Mouse (Mus musculus): ENCODE data around the gene Dhrs11. TPM values are rescaled to one million over a fixed set of nuclear protein-coding genes. Genes with fewer than 3 reads are reported as not detected.

The Dhrs11 gene
- polyA plus RNA-seq, 1 experiment from 2014 or later, result 12.6 TPM

DNA sequence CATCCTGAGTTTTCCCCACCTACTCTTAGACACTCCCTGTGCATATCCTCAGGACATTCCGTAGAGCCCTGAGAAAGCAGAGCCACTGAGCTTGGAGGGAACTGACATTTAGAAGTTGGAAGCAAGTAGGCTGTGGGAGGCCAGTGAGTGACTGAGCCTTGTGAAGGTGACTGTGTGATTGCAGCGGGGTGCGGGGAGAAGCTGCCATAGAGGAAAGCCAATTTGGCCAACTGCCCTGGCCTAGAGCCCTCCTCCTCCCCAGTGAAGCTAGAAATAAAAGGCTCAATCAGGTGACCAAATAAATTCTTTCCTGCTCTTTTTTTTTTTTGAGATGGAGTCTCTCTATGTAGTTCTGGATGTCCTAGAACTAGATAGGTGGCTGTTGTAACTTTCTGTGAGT lies 2.6 kb downstream of the Dhrs11 start:
- Histone ChIP-seq H3K4me2 (no peak overlapping the region), H3K9me3 (ENCODE audit: control insufficient read depth, low read length) (no peaks in the 10 kb centered on the region), H3K27me3 (ENCODE audit: control insufficient read depth, insufficient read depth, low read length) (no peaks in the 10 kb centered on the region), H3K36me3 (ENCODE audit: control insufficient read depth, insufficient read depth, low read length) (no peaks in the 10 kb centered on the region), H3K4me1 (ENCODE audit: control insufficient read depth, insufficient read depth, low read length) (peaks cover 5% of the 10 kb centered on the region; the same call in 1 of the 2 replicates), H3K4me3 (ENCODE audit: low read depth, low read length) (no peak overlapping the region), H3K27ac (ENCODE audit: low read depth, low read length) (no peak overlapping the region), H3K9ac (ENCODE audit: low read length) (no peak overlapping the region)
- DNase-seq (ENCODE audit: low spot score, missing footprints) (no peak), ATAC-seq (ENCODE audit: low FRiP score) (no peak)
- WGBS, result 80% methylated on average over 3 of the region's 3 CpGs

DNA sequence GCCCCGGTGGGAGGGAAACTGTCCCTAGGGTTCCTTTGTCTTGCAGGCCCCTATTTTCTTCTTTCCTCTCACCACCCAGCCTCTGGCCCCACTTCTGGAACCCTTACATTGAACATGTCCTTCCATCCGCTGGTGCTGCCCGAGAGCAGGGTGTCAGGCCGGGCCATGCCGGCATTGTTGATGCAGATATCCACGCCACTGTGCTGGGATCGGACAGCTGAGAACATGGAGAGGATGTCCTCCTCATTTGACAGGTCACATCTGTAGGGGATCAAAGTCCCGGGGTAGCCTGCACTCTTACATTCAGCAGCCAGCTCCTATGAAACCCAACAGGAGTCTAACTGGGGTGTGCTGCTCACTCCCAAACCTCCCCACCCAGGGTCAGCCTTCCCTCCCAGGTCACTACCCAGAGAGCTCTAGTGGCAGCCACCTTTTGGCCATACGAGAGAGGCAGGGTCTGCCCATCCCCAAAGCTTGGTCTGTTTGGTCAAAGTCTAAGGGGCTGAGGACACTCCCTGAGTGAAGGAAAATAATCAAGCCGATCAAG lies 3.5 kb downstream of the Dhrs11 start:
- ATAC-seq (ENCODE audit: low FRiP score), result no peak
- H3K9ac ChIP-seq (ENCODE audit: low read length), result no peak overlapping the region
- peaks cover 5% of the 10 kb centered on the region; the same call in 1 of the 2 replicates for H3K4me1 ChIP-seq (ENCODE audit: control insufficient read depth, insufficient read depth, low read length)

GRCm38 (mm10) chr11:84823484-84823897 lies 5.3 kb downstream of the Dhrs11 start:
- H3K4me2 ChIP-seq, result no peak overlapping the region
- ATAC-seq (ENCODE audit: low FRiP score), result no peak
- no peaks in the 10 kb centered on the region for H3K27me3 ChIP-seq (ENCODE audit: control insufficient read depth, insufficient read depth, low read length)
- H3K9me3 ChIP-seq (ENCODE audit: control insufficient read depth, low read length), result no peaks in the 10 kb centered on the region
- 60% methylated on average over 10 of the region's 10 CpGs for WGBS
- H3K4me1 ChIP-seq (ENCODE audit: control insufficient read depth, insufficient read depth, low read length), result peaks cover 10% of the 10 kb centered on the region
- no peak overlapping the region for H3K4me3 ChIP-seq (ENCODE audit: low read depth, low read length)
- no peak for DNase-seq (ENCODE audit: low spot score, missing footprints)
- no peaks in the 10 kb centered on the region for H3K36me3 ChIP-seq (ENCODE audit: control insufficient read depth, insufficient read depth, low read length)
- no peak overlapping the region for H3K9ac ChIP-seq (ENCODE audit: low read length)
- H3K27ac ChIP-seq (ENCODE audit: low read depth, low read length), result no peak overlapping the region

More for the DNA sequence above, 3.5 kb downstream of the Dhrs11 start:
- Histone ChIP-seq H3K27me3 (ENCODE audit: control insufficient read depth, insufficient read depth, low read length) (no peaks in the 10 kb centered on the region), H3K4me2 (no peak overlapping the region), H3K9me3 (ENCODE audit: control insufficient read depth, low read length) (no peaks in the 10 kb centered on the region), H3K36me3 (ENCODE audit: control insufficient read depth, insufficient read depth, low read length) (no peaks in the 10 kb centered on the region), H3K4me3 (ENCODE audit: low read depth, low read length) (no peak overlapping the region), H3K27ac (ENCODE audit: low read depth, low read length) (no peak overlapping the region; the same call in 1 of the 2 replicates)
- DNase-seq (ENCODE audit: low spot score, missing footprints), result no peak
- 90% methylated on average over 10 of the region's 10 CpGs for WGBS

- Histone ChIP-seq H3K9me3 (ENCODE audit: control insufficient read depth, low read length) (no peaks in the 10 kb centered on the region), H3K9ac (ENCODE audit: low read length) (no peak overlapping the region; the same call in 1 of the 2 replicates), H3K27me3 (ENCODE audit: control insufficient read depth, insufficient read depth, low read length) (no peaks in the 10 kb centered on the region), H3K36me3 (ENCODE audit: control insufficient read depth, insufficient read depth, low read length) (no peaks in the 10 kb centered on the region), H3K27ac (ENCODE audit: low read depth, low read length) (no peak overlapping the region), H3K4me1 (ENCODE audit: control insufficient read depth, insufficient read depth, low read length) (peaks cover 13% of the 10 kb centered on the region), H3K4me3 (ENCODE audit: low read depth, low read length) (no peak overlapping the region), H3K4me2 (no peak overlapping the region)
- 78% methylated on average over 5 of the region's 5 CpGs for WGBS
- ATAC-seq (ENCODE audit: low FRiP score) (no peak), DNase-seq (ENCODE audit: low spot score, missing footprints) (no peak)
These were observed 6.3 kb downstream of the Dhrs11 start for GRCm38 (mm10) chr11:84822487-84822886.

DNA sequence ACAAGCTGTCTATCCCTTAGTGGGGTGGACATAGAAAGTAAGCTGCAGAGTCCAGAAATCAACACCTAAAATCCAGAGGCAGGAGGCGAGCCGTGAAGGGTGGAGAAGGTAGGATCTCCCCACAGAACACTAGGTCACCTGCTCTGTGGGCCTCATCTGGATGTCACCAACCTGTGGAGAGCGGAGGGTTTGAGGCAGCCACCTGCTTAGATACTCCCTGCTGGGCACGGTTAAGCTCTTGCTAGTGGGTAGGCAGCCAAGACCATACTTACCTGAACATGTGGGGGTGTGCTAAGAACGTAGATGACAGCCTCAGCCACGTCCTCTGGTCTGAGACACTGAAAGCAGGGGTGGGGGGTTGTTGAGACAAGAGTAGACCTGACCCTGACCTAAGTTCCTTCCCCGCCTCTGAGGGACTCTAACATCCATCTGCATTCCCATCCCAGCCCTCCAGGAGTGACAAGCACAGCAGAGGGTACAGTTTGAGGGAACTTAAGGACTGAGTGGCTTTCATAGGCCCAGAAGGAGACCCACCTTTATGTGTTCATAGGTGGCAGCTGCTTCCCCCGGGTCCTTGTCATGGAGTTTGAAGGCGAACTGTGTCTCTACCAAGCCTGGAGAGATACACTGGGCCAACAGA lies 7.5 kb downstream of the Dhrs11 start:
- 78% methylated on average over 9 of the region's 9 CpGs for WGBS
- Histone ChIP-seq H3K9ac (ENCODE audit: low read length) (no peak overlapping the region), H3K27me3 (ENCODE audit: control insufficient read depth, insufficient read depth, low read length) (no peaks in the 10 kb centered on the region), H3K27ac (ENCODE audit: low read depth, low read length) (no peak overlapping the region), H3K9me3 (ENCODE audit: control insufficient read depth, low read length) (no peaks in the 10 kb centered on the region), H3K36me3 (ENCODE audit: control insufficient read depth, insufficient read depth, low read length) (no peaks in the 10 kb centered on the region), H3K4me3 (ENCODE audit: low read depth, low read length) (no peak overlapping the region), H3K4me1 (ENCODE audit: control insufficient read depth, insufficient read depth, low read length) (peaks cover 13% of the 10 kb centered on the region), H3K4me2 (no peak overlapping the region)
- DNase-seq (ENCODE audit: low spot score, missing footprints), result no peak
- no peak for ATAC-seq (ENCODE audit: low FRiP score)

DNA sequence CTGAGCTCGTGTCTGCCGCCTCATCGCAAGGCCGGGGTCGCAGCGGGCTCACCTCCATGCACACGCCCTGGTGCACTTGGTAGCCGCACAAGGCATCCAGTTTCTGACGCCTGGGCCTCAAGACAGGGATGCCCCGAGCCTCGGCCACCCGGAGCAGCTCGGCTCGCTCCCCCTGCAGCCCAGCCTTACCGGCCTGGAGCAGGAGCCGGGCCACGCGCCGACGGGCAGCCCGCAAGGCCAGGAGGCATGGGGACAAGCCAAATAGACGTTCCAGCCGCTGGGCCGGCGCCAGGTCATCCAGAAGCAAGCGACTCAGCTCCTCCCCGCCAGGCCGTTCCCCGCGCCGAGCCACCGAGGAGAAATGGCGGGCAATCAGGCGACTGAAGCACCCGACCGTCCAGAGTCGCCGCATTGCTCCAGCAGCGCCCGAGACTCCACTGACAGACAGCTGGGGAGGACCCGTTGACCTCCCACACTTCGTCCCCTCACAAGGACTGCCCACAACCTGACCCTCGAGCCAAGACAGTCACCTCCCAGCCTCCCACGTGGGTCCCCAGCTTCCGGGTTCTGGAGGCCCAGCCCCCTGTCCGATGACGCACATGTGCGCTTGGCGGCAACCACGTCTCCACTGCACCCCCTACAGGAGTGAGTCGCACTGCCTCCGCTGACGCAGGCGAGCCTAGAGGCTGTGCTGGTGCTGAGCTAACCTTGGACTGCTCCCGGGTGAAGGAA lies 9.7 kb downstream of the Dhrs11 start, which contains the start of gene Mrm1:
TSS of gene Mrm1 (minus strand) at position 555 of the 732 bp plus-strand sequence.
- no peaks in the 10 kb centered on the region for H3K9me3 ChIP-seq (ENCODE audit: control insufficient read depth, low read length)
- H3K27me3 ChIP-seq (ENCODE audit: control insufficient read depth, insufficient read depth, low read length), result no peaks in the 10 kb centered on the region
- H3K36me3 ChIP-seq (ENCODE audit: control insufficient read depth, insufficient read depth, low read length), result no peaks in the 10 kb centered on the region
- peak within 1 kb of the TSS; percentile 6; the same call in 1 of the 2 replicates for H3K27ac ChIP-seq (ENCODE audit: low read depth, low read length)
- peak within 1 kb of the TSS; percentile 73 for H3K9ac ChIP-seq (ENCODE audit: low read length)
- WGBS, result under 1% methylated on average over 54 of the region's 55 CpGs
- H3K4me1 ChIP-seq (ENCODE audit: control insufficient read depth, insufficient read depth, low read length), result peaks cover 13% of the 10 kb centered on the region
- peak; percentile 99 for DNase-seq (ENCODE audit: low spot score, missing footprints)
- peak; percentile 86 for ATAC-seq (ENCODE audit: low FRiP score)
- peak within 1 kb of the TSS; percentile 64 for H3K4me3 ChIP-seq (ENCODE audit: low read depth, low read length)
- H3K4me2 ChIP-seq, result peak within 1 kb of the TSS; percentile 99

DNA sequence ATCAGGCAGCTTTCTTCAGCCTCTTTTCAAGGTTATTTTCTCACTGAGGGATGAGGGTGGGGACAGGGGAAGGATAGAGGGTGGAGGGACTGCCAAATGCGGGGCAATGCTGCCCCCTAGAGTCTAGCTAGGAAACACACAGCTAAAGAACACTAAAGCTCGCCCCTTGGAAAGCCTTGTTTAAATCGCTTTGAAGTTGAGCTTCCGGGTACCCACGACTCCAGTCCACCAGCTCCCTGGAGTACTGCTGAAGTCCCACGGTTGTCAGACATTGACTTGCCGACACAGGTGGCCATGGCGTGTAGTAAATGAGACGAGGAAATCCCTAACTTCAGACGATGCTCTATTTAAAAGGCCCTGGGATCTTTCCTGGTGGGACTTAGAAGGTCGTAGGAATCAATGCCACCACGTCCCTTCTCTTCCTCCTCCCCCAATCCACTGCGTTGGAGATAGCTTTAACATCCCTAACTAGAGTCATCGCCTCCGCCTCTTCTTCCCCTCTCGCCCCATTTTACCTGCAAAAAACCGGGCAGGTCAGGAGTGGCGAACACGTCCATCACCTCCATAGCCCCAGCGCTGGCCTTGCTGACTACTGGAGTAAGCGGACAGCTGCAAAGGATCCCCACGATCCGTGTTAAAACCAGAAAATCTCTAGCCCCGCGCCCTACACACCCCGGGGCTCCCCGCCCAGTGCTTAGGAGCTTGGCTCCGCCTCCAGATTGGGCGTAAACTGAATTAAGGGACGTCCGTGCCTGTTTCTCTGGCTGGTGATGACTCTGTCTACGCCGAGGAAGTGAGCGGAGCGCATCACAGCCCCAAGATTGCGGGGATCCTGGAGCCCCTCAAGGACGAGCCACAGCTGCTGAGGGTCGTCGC lies 10.5 kb downstream of the Dhrs11 start:
- ATAC-seq (ENCODE audit: low FRiP score), result peak; percentile 43; the same call in 1 of the 2 replicates
- Histone ChIP-seq H3K4me2 (peak overlapping the region; percentile 99), H3K4me3 (ENCODE audit: low read depth, low read length) (peak overlapping the region; percentile 64), H3K36me3 (ENCODE audit: control insufficient read depth, insufficient read depth, low read length) (no peaks in the 10 kb centered on the region), H3K4me1 (ENCODE audit: control insufficient read depth, insufficient read depth, low read length) (peaks cover 13% of the 10 kb centered on the region), H3K9ac (ENCODE audit: low read length) (peak overlapping the region; percentile 73), H3K27ac (ENCODE audit: low read depth, low read length) (0 out of 2 replicates have a peak overlapping the region, but pooled peaks have one; percentile 6), H3K27me3 (ENCODE audit: control insufficient read depth, insufficient read depth, low read length) (no peaks in the 10 kb centered on the region), H3K9me3 (ENCODE audit: control insufficient read depth, low read length) (no peaks in the 10 kb centered on the region)
- DNase-seq (ENCODE audit: low spot score, missing footprints), result peak; percentile 94
- WGBS, result under 1% methylated on average over 39 of the region's 39 CpGs

GRCm38 (mm10) chr11:84817362-84817761 lies 11.4 kb downstream of the Dhrs11 start:
- no peaks in the 10 kb centered on the region for H3K36me3 ChIP-seq (ENCODE audit: control insufficient read depth, insufficient read depth, low read length)
- no peak overlapping the region for H3K4me3 ChIP-seq (ENCODE audit: low read depth, low read length)
- DNase-seq (ENCODE audit: low spot score, missing footprints), result no peak
- no peak for ATAC-seq (ENCODE audit: low FRiP score)
- no peaks in the 10 kb centered on the region for H3K27me3 ChIP-seq (ENCODE audit: control insufficient read depth, insufficient read depth, low read length)
- H3K4me2 ChIP-seq, result no peak overlapping the region
- H3K27ac ChIP-seq (ENCODE audit: low read depth, low read length), result no peak overlapping the region
- WGBS, result 83% methylated on average over 6 of the region's 6 CpGs
- no peaks in the 10 kb centered on the region for H3K9me3 ChIP-seq (ENCODE audit: control insufficient read depth, low read length)
- peaks cover 13% of the 10 kb centered on the region for H3K4me1 ChIP-seq (ENCODE audit: control insufficient read depth, insufficient read depth, low read length)
- H3K9ac ChIP-seq (ENCODE audit: low read length), result no peak overlapping the region
